Comparison of ENCODE assay signal across 7 mouse cellular contexts in the genomic region with DNA sequence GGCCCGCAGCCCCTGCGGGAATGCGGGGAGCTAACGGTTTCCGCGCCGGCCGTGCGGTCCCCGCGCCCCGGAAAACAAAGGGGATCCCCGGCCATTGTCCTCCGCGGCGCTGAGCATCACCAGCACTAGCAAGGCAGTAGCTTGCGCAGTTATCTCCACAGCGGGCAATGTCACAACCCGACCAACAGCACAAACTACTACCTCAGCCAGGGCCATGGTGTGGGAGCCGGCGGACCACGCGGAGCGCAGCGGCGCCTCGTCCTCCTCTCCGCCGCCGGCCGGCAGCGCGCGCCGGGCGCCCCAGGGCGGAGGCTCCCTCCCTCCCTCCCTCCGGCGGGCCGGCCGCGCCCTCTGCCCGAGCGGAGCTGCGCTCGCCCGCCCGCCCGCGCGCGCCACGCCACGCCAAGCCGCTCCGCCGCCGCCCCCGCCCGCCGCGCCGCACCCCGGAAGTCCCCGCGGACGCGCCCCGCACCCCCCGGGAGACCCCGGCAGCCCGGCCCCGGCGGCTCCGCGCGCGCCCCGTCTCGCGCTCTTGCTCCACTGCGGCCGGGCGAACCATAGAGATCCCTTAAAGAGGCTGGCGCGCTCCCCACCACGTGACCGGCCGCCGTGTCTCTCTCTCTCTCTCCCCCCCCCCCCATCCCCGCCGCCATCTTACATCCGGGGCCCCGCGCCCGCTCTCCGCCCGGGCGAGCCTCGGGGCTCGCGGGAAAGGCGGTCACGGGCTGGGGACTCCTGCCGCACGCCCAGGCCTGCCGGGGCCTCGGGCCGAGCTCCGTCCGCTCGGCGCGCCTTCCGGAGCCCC.
DNase-seq lines count a peak whose midpoint lies in the region; ATAC-seq lines count a peak whose summit lies in the region.

No protein-coding gene starts in this region.

- DNase-seq in adrenal gland, postnatal 14 days: peak; percentile 90
- DNase-seq in embryo, embryonic 9.5 days (ENCODE audit: extremely low spot score): peak; percentile 90
- DNase-seq in kidney, adult 11 months: peak; percentile 80
- peak; percentile 78 for DNase-seq in skeletal muscle tissue, adult 2 months (ENCODE audit: low read depth, low spot score)

- H3K27ac ChIP-seq in limb, embryonic 12.5 days: peak overlapping the region; percentile 100
- peak overlapping the region; percentile 100 for H3K27ac ChIP-seq in midbrain, embryonic 13.5 days

- H3K27me3 ChIP-seq in limb, embryonic 12.5 days: no peaks in the 10 kb centered on the region
- H3K27me3 ChIP-seq in midbrain, embryonic 13.5 days: no peaks in the 10 kb centered on the region

- peaks cover 22% of the 10 kb centered on the region for H3K36me3 ChIP-seq in limb, embryonic 12.5 days
- peaks cover 7% of the 10 kb centered on the region for H3K36me3 ChIP-seq in midbrain, embryonic 13.5 days

- peak overlapping the region; percentile 64 for H3K4me2 ChIP-seq in limb, embryonic 12.5 days
- H3K4me2 ChIP-seq in midbrain, embryonic 13.5 days (replicated peaks): peak overlapping the region; percentile 88

- no peaks in the 10 kb centered on the region for H3K9me3 ChIP-seq in limb, embryonic 12.5 days
- no peaks in the 10 kb centered on the region for H3K9me3 ChIP-seq in midbrain, embryonic 13.5 days

- peak; percentile 41 for ATAC-seq in granulocyte monocyte progenitor cell, adult 5-6 weeks (replicated peaks; ENCODE audit: poor library complexity, severe bottlenecking)
- peak; percentile 80 for ATAC-seq in limb, embryonic 12.5 days (ENCODE audit: insufficient number of reproducible peaks, insufficient read depth, low FRiP score, low TSS enrichment, low read depth)
- ATAC-seq in midbrain, embryonic 13.5 days: peak; percentile 93

- under 1% methylated on average over 46 of the region's 115 CpGs for WGBS in limb, embryonic 12.5 days
- under 1% methylated on average over 72 of the region's 115 CpGs for WGBS in midbrain, embryonic 13.5 days

- H3K4me1 ChIP-seq in limb, embryonic 12.5 days (replicated peaks): peaks cover 30% of the 10 kb centered on the region
- H3K4me1 ChIP-seq in midbrain, embryonic 13.5 days (replicated peaks): peaks cover 39% of the 10 kb centered on the region

- H3K9ac ChIP-seq in limb, embryonic 12.5 days (replicated peaks): peak overlapping the region; percentile 100
- H3K9ac ChIP-seq in midbrain, embryonic 13.5 days (replicated peaks): peak overlapping the region; percentile 99

- H3K4me3 ChIP-seq in limb, embryonic 12.5 days (replicated peaks): peak overlapping the region; percentile 87
- peak overlapping the region; percentile 94 for H3K4me3 ChIP-seq in midbrain, embryonic 13.5 days (replicated peaks)

Comparison
In these comparisons a context has a peak if more than half of its experiments do, and no peak if none do; other contexts are left out.
1. Peak in every context shown above with its lines: DNase-seq, ATAC-seq, H3K4me3 ChIP-seq and H3K27ac ChIP-seq.
2. ATAC-seq: peak in every context shown above with its lines; median percentile 93 in midbrain, embryonic 13.5 days; 80 in limb, embryonic 12.5 days; 41 in granulocyte monocyte progenitor cell, adult 5-6 weeks.